Mouse (Mus musculus): ENCODE measurements at regions not wholly inside any gene's neighbourhood (a gene's known extent, or its start where the extent isn't known, plus 50 kb on each side); places are given as distances from the start of the nearest gene placed in this dataset.

DNA sequence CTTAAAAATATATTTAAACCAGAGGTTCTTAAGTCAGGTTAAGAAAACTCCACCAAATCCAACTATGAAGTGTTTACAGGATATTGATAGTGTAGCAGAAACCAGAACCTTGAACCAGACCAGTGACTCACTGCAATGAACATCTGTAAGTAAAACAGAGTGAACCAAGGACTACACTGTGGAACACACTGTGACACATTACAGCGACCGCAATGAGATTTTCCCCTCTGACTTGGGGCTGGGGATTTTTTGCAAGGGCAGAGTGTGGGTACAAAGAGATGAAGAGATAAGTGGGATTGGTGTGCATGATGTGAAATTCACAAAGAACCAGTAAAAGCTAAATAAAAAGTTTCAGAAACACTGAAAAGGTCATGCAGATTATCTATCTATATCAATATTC lies 73.0 kb upstream of the Nrn1 start:
- DNase-seq: no peak

DNA sequence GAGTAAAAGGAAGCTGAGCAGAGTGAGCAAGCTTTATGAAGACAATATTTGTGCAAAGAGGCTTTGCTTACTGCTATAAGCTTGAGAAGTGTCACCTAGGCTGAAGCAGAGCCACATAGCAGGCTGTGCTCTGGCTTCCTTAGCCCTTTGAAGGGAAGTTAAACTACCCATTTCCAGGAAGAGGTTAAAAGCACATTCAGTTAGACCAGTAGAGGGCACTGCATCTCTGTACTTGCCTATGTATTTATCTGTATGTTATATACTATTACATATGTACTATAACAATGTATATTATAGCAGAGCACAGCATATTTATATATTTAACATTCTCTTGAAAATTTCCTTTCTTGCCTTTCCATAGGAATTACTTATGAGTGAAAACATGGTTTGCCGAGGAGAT lies 54.4 kb upstream of the Nrn1 start:
- DNase-seq: peak; percentile 31
